Mouse (Mus musculus): ENCODE results near the gene Zswim4. TPM values are rescaled to one million over a fixed set of nuclear protein-coding genes. Genes with fewer than 3 reads are reported as not detected.
"Not testable (repeated sequence)": the region's sequence is repeated elsewhere in the genome, so short reads cannot be mapped to it uniquely, and the experiment has no call there.

Zswim4 gene
- 28.7 and 35.6 TPM in 2 replicates for polyA plus RNA-seq (2014; fragmentation: Nextera tagmentation; extraction: Ambion mirVana)

DNA sequence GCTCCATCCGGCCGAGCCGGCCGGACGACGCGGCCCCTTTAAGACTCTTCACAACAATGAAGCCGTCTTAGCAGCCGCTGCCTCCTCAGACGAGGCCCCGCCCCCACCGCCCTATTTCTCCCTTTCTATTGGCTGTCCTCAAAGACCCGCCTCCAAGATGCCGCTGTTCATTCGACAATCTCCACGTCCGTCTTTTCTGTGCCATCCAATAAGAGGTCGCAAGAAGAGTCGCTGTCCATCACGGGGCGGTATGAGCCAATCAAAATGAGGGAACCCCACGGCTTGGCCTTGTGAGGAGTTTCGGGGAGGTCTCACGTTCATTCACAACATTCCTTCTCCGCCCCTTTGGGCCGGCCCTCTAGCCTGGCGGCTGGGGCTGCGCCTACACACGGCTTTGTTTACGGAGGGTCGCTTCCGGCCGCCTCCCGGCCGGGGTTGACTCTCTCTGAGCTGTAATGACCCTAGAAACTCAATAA, at the start of gene Zswim4:
Gene Zswim4 (minus strand): TSS at position 58 of the 476 bp plus-strand sequence.
- peak within 1 kb of the TSS; percentile 94 for H3K4me2 ChIP-seq (ENCODE audit: low read length)
- peaks cover 27% of the 10 kb centered on the region for H3K36me3 ChIP-seq (ENCODE audit: control insufficient read depth, insufficient read depth, low read length)
- peak; percentile 98 for ATAC-seq (ENCODE audit: low FRiP score, low TSS enrichment)
- H3K4me3 ChIP-seq (replicated peaks; ENCODE audit: low read depth, low read length) = peak within 1 kb of the TSS; percentile 97
- H3K9me3 ChIP-seq (ENCODE audit: control insufficient read depth, low read length) = no peaks in the 10 kb centered on the region
- no peaks in the 10 kb centered on the region for H3K27me3 ChIP-seq (ENCODE audit: control insufficient read depth, insufficient read depth, low read length)
- peak within 1 kb of the TSS; percentile 85 for H3K27ac ChIP-seq (replicated peaks; ENCODE audit: low read depth, low read length)
- WGBS = under 1% methylated on average over 35 of the region's 35 CpGs
- peak; percentile 99 for DNase-seq
- peak within 1 kb of the TSS; percentile 97 for H3K9ac ChIP-seq (replicated peaks; ENCODE audit: low read length)
- peaks cover 16% of the 10 kb centered on the region for H3K4me1 ChIP-seq (ENCODE audit: control insufficient read depth, insufficient read depth, low read length)

DNA sequence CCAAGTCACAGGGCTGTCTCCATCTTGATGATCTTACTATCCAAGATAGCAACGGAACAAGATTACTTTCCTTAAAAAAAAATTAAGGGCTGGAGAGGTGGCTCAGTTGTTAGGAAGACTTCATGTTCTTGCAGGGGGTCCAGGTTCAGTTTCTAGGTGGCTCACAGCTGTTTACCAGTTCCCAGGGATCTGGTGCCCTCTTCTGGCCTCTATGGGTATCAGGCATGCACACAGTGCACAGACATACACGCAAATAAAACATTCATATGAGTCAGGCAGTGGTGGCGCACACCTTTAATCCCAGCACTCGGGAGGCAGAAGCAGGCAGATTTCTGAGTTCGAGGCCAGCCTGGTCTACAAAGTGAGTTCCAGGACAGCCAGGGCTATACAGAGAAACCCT, 48.8 kb upstream of the Zswim4 start:
- not testable (repeated sequence) for ATAC-seq (ENCODE audit: low FRiP score, low TSS enrichment); H3K27me3 ChIP-seq (ENCODE audit: control insufficient read depth, insufficient read depth, low read length); H3K4me3 ChIP-seq (replicated peaks; ENCODE audit: low read depth, low read length); H3K4me2 ChIP-seq (ENCODE audit: low read length); H3K9ac ChIP-seq (replicated peaks; ENCODE audit: low read length); H3K4me1 ChIP-seq (ENCODE audit: control insufficient read depth, insufficient read depth, low read length); H3K9me3 ChIP-seq (ENCODE audit: control insufficient read depth, low read length); H3K36me3 ChIP-seq (ENCODE audit: control insufficient read depth, insufficient read depth, low read length); H3K27ac ChIP-seq (replicated peaks; ENCODE audit: low read depth, low read length)
- peak; percentile 43 for DNase-seq
- WGBS = 64% methylated on average over 5 of the region's 5 CpGs

DNA sequence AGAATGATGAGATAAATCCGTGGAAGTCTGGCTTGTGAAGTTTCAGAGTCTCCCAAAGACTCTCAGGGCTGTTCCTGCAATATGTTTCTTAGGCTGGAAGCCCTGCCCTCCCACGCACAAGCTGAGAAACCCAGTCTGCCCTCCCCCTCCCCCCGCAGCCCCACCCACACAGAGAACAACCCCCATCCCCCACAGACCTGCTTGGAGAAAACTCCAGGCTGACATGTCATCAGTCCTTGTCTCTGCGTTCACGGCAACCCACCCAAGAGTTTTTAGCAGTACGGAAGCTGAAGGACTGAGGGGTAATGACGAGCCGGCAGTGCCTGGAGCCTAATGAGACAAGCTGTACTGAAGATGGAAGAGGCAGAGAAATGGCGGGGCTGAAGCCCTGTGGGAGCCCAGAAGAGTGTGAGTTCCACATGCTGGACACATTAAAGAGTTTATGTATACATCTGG, 47.8 kb upstream of the Zswim4 start:
- H3K4me1 ChIP-seq (ENCODE audit: control insufficient read depth, insufficient read depth, low read length) = no peaks in the 10 kb centered on the region
- no peak overlapping the region for H3K4me3 ChIP-seq (replicated peaks; ENCODE audit: low read depth, low read length)
- H3K36me3 ChIP-seq (ENCODE audit: control insufficient read depth, insufficient read depth, low read length) = no peaks in the 10 kb centered on the region
- no peaks in the 10 kb centered on the region for H3K9me3 ChIP-seq (ENCODE audit: control insufficient read depth, low read length)
- H3K4me2 ChIP-seq (ENCODE audit: low read length) = no peak overlapping the region
- H3K9ac ChIP-seq (replicated peaks; ENCODE audit: low read length) = no peak overlapping the region
- H3K27me3 ChIP-seq (ENCODE audit: control insufficient read depth, insufficient read depth, low read length) = no peaks in the 10 kb centered on the region
- DNase-seq (no peak), ATAC-seq (ENCODE audit: low FRiP score, low TSS enrichment) (no peak)
- H3K27ac ChIP-seq (replicated peaks; ENCODE audit: low read depth, low read length) = no peak overlapping the region
- 40% methylated on average over 9 of the region's 9 CpGs for WGBS

DNA sequence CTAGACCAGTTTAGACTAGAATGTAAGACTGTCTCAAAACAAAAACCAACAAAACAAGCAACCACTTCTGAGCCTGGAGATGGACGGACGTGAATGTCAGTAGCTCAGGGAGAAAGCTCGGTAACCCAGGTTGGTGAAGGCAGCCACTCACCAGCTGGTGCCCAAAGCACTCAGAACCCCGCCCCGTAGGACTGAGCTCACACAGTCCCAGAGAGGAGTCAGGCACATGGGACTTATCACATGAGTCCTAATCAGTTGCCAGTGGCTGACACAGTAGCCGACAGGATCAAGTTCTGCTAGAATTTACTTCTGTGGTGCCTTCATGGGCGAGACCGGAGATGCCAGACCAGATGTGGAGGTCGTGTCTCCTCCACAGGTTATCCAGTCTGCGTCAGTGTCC, 43.9 kb upstream of the Zswim4 start:
- Histone ChIP-seq H3K4me2 (ENCODE audit: low read length) (no peak overlapping the region), H3K4me3 (replicated peaks; ENCODE audit: low read depth, low read length) (no peak overlapping the region), H3K9ac (replicated peaks; ENCODE audit: low read length) (no peak overlapping the region), H3K27ac (replicated peaks; ENCODE audit: low read depth, low read length) (no peak overlapping the region), H3K36me3 (ENCODE audit: control insufficient read depth, insufficient read depth, low read length) (no peaks in the 10 kb centered on the region), H3K9me3 (ENCODE audit: control insufficient read depth, low read length) (no peaks in the 10 kb centered on the region), H3K27me3 (ENCODE audit: control insufficient read depth, insufficient read depth, low read length) (no peaks in the 10 kb centered on the region), H3K4me1 (ENCODE audit: control insufficient read depth, insufficient read depth, low read length) (no peaks in the 10 kb centered on the region)
- DNase-seq = no peak
- 83% methylated on average over 10 of the region's 10 CpGs for WGBS
- no peak for ATAC-seq (ENCODE audit: low FRiP score, low TSS enrichment)

DNA sequence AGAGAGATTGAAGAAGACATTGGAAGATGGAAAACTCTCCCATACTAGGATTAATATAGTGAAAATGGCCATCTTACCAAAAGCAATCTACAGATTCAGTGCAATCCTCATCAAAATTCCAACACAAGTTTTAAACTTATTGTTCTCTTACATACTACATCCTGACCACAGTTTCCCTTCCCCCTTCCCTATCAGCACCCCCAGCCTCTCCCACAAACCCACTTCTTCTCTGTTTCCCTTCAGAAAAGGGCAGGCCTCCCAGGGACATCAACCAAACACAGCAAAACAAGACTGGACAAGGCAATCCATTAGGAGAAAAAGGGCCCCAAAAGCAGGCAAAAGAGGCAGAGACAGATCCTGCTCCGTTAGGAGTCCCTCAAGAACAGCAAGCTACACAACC, 39.6 kb upstream of the Zswim4 start:
- H3K4me1 ChIP-seq (ENCODE audit: control insufficient read depth, insufficient read depth, low read length) = no peaks in the 10 kb centered on the region
- H3K9me3 ChIP-seq (ENCODE audit: control insufficient read depth, low read length) = no peaks in the 10 kb centered on the region
- no peaks in the 10 kb centered on the region for H3K36me3 ChIP-seq (ENCODE audit: control insufficient read depth, insufficient read depth, low read length)
- DNase-seq (no peak), ATAC-seq (ENCODE audit: low FRiP score, low TSS enrichment) (no peak)
- H3K27me3 ChIP-seq (ENCODE audit: control insufficient read depth, insufficient read depth, low read length) = no peaks in the 10 kb centered on the region
- WGBS = 70% methylated on average over 1 of the region's 1 CpGs
- no peak overlapping the region for H3K4me3 ChIP-seq (replicated peaks; ENCODE audit: low read depth, low read length)
- no peak overlapping the region for H3K4me2 ChIP-seq (ENCODE audit: low read length)
- no peak overlapping the region for H3K9ac ChIP-seq (replicated peaks; ENCODE audit: low read length)
- H3K27ac ChIP-seq (replicated peaks; ENCODE audit: low read depth, low read length) = no peak overlapping the region

DNA sequence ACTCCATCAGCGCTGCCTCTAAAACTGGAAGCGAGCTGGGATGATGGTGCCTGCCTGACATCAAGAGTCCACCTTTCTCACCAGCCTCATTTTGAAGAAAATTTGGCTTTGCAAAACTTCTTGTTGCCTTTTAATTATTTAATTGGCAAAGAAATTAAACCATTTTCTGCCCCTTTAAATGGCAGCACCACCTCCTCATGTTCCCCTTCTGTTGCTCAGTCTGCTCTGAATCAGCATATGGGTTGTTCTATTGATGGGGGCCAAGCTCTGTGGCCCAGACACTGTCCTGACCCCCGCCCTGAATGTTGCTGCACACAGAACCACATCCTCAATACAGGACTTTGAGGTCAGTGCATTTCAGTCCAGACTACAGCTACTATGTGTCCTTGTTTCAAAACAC, 37.1 kb upstream of the Zswim4 start:
- 78% methylated on average over 3 of the region's 3 CpGs for WGBS
- ATAC-seq (ENCODE audit: low FRiP score, low TSS enrichment) (no peak), DNase-seq (no peak)
- Histone ChIP-seq H3K27me3 (ENCODE audit: control insufficient read depth, insufficient read depth, low read length) (no peaks in the 10 kb centered on the region), H3K9me3 (ENCODE audit: control insufficient read depth, low read length) (no peaks in the 10 kb centered on the region), H3K4me1 (ENCODE audit: control insufficient read depth, insufficient read depth, low read length) (peaks cover 11% of the 10 kb centered on the region), H3K27ac (replicated peaks; ENCODE audit: low read depth, low read length) (no peak overlapping the region), H3K4me2 (ENCODE audit: low read length) (no peak overlapping the region), H3K36me3 (ENCODE audit: control insufficient read depth, insufficient read depth, low read length) (no peaks in the 10 kb centered on the region), H3K4me3 (replicated peaks; ENCODE audit: low read depth, low read length) (no peak overlapping the region), H3K9ac (replicated peaks; ENCODE audit: low read length) (no peak overlapping the region)

DNA sequence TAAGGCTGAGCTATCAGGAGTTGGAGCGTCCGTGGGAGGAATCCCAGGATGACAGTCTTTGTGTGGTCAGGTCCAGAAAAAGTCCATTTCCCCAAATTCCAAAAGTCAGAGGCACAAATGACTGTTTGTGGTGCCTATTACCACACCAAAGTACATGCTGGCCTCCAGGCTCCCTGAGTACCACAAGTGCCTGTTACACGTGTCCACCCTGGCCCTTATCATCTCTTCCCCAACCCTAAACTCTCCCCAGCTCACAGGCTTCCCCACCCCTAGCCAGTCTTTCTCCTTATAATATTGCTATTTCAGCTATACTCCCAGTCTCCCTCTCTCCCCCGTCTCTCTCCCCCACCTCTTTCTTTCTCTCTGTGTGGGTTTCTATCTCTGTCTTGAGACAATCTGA, 35.4 kb upstream of the Zswim4 start:
- Histone ChIP-seq H3K4me2 (ENCODE audit: low read length) (no peak overlapping the region), H3K9me3 (ENCODE audit: control insufficient read depth, low read length) (no peaks in the 10 kb centered on the region), H3K27me3 (ENCODE audit: control insufficient read depth, insufficient read depth, low read length) (no peaks in the 10 kb centered on the region), H3K4me3 (replicated peaks; ENCODE audit: low read depth, low read length) (no peak overlapping the region), H3K4me1 (ENCODE audit: control insufficient read depth, insufficient read depth, low read length) (peaks cover 11% of the 10 kb centered on the region), H3K27ac (replicated peaks; ENCODE audit: low read depth, low read length) (no peak overlapping the region), H3K9ac (replicated peaks; ENCODE audit: low read length) (no peak overlapping the region), H3K36me3 (ENCODE audit: control insufficient read depth, insufficient read depth, low read length) (peaks cover 7% of the 10 kb centered on the region; the same call in 1 of the 2 replicates)
- 91% methylated on average over 4 of the region's 4 CpGs for WGBS
- DNase-seq (no peak), ATAC-seq (ENCODE audit: low FRiP score, low TSS enrichment) (no peak)

DNA sequence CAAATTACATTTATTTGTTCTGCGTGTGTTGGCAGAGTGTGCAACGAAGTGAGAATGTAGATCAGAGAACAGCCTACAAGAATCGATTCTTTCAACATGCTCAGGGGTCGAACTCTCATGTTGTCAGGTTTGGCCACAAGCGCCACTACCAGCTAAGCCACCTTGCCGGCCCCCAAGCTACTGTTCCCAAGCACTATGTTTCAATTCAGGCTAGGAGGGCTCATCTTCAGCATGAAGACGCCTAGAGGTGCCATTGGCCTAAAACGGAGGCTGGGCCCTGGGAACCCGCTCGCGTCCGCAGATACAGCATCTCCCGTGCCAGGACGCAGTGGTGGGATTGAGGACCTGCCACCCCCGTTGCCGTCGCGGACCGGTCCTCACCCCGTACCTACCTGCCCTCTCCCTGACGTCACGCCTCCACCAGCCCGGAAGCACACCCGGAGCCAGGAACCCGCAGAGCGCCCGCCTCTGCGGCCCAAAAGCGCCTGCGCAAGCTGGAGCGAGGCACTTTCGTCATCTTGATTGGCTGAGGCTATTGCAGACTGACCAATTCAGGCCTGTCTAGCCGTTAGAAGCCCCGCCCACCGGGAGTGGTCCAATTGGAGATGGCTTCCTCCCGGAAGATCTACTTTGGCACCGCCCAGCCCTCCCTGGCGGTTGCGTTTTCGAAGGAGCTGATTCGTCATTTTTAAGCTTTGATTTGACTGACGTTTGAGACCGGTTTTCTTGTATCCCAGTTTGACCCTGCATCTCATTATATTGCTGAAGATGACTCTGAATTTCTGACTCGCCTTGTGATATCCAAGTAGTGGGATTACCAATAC, 33.3 kb upstream of the Zswim4 start, which contains the start of gene Ccdc130:
Gene Ccdc130 (minus strand): TSS at position 431 of the 824 bp plus-strand sequence.
- DNase-seq (peak; percentile 100), ATAC-seq (ENCODE audit: low FRiP score, low TSS enrichment) (peak; percentile 99)
- peaks cover 24% of the 10 kb centered on the region for H3K36me3 ChIP-seq (ENCODE audit: control insufficient read depth, insufficient read depth, low read length)
- peak within 1 kb of the TSS; percentile 79 for H3K4me3 ChIP-seq (replicated peaks; ENCODE audit: low read depth, low read length)
- no peaks in the 10 kb centered on the region for H3K9me3 ChIP-seq (ENCODE audit: control insufficient read depth, low read length)
- H3K9ac ChIP-seq (replicated peaks; ENCODE audit: low read length) = peak within 1 kb of the TSS; percentile 81
- peak within 1 kb of the TSS; percentile 81 for H3K27ac ChIP-seq (replicated peaks; ENCODE audit: low read depth, low read length)
- no peaks in the 10 kb centered on the region for H3K27me3 ChIP-seq (ENCODE audit: control insufficient read depth, insufficient read depth, low read length)
- under 1% methylated on average over 44 of the region's 44 CpGs for WGBS
- peaks cover 11% of the 10 kb centered on the region for H3K4me1 ChIP-seq (ENCODE audit: control insufficient read depth, insufficient read depth, low read length)
- peak within 1 kb of the TSS; percentile 94 for H3K4me2 ChIP-seq (ENCODE audit: low read length)

DNA sequence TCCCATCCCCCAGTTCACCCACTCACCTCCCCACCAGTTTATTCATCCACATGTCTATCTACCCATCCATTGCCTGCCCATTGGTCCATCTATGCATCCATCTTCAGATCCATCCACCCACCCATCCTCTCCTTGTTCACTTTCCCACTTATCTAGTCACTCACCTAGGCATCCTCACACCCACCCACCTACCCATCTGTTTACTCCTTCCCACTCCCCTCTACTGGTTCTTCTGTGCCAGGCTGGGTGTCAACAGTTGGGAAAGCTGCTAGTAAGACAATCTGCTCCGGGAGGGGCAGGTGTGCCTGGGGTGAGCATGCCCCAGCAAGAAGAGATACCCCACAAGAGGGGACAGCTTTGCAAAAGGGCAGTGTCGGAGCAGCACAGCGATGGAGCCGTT, 24.2 kb upstream of the Zswim4 start:
- H3K27me3 ChIP-seq (ENCODE audit: control insufficient read depth, insufficient read depth, low read length) = no peaks in the 10 kb centered on the region
- no peak overlapping the region for H3K4me3 ChIP-seq (replicated peaks; ENCODE audit: low read depth, low read length)
- H3K4me1 ChIP-seq (ENCODE audit: control insufficient read depth, insufficient read depth, low read length) = peaks cover 11% of the 10 kb centered on the region
- H3K4me2 ChIP-seq (ENCODE audit: low read length) = no peak overlapping the region
- H3K9me3 ChIP-seq (ENCODE audit: control insufficient read depth, low read length) = no peaks in the 10 kb centered on the region
- no peak overlapping the region for H3K9ac ChIP-seq (replicated peaks; ENCODE audit: low read length)
- H3K27ac ChIP-seq (replicated peaks; ENCODE audit: low read depth, low read length) = no peak overlapping the region
- H3K36me3 ChIP-seq (ENCODE audit: control insufficient read depth, insufficient read depth, low read length) = peaks cover 77% of the 10 kb centered on the region
- 88% methylated on average over 4 of the region's 4 CpGs for WGBS
- DNase-seq (no peak), ATAC-seq (ENCODE audit: low FRiP score, low TSS enrichment) (no peak)
